Mouse (Mus musculus) kidney, postnatal 25 days (tissue): ENCODE measurements around the gene Gm43951.
A peak's percentile ranks its signal among the peaks of the same experiment; 100 is the strongest.

Experiments used
- DNase-seq, 2 experiments: peaks; one replicate each; pipeline ENCODE4 v3.0.0; 2021; ENCODE audit warnings: mixed read lengths in 2 of 2

The Gm43951 gene

GRCm38 (mm10) chr11:72206341-72207203, at the start of gene Gm43951:
Gene Gm43951, minus strand, starts transcription at chr11:72206840.
- DNase-seq, result peak; percentile 13 to 57

- DNase-seq, result no peak
Observed at GRCm38 (mm10) chr11:72256441-72256840, 49.8 kb upstream of the Gm43951 start.

GRCm38 (mm10) chr11:72255629-72256028, 49.0 kb upstream of the Gm43951 start:
- DNase-seq, result no peak

GRCm38 (mm10) chr11:72245196-72245753, 38.6 kb upstream of the Gm43951 start:
- no peak for DNase-seq

- DNase-seq, result peak in 1 of 2 experiments; percentile 31
Observed at GRCm38 (mm10) chr11:72240062-72240860, 33.6 kb upstream of the Gm43951 start.

GRCm38 (mm10) chr11:72234013-72234412, 27.4 kb upstream of the Gm43951 start:
- peak in 1 of 2 experiments; percentile 33 for DNase-seq

- no peak for DNase-seq
Observed at GRCm38 (mm10) chr11:72232991-72233390, 26.4 kb upstream of the Gm43951 start.

GRCm38 (mm10) chr11:72232068-72232467, 25.4 kb upstream of the Gm43951 start:
- no peak for DNase-seq

- peak in 1 of 2 experiments; percentile 17 for DNase-seq
Observed at GRCm38 (mm10) chr11:72228513-72228912, 21.9 kb upstream of the Gm43951 start.

GRCm38 (mm10) chr11:72226901-72227300, 20.3 kb upstream of the Gm43951 start:
- DNase-seq, result peak in 1 of 2 experiments; percentile 25

- DNase-seq, result peak; percentile 24 to 40
Observed at GRCm38 (mm10) chr11:72226020-72226791, 19.6 kb upstream of the Gm43951 start.

GRCm38 (mm10) chr11:72224865-72225264, 18.2 kb upstream of the Gm43951 start:
- DNase-seq, result peak; percentile 73 to 88

GRCm38 (mm10) chr11:72223414-72223813, 16.8 kb upstream of the Gm43951 start:
- peak in 1 of 2 experiments; percentile 6 for DNase-seq

GRCm38 (mm10) chr11:72221278-72221677, 14.6 kb upstream of the Gm43951 start:
- DNase-seq, result peak; percentile 70 to 80

GRCm38 (mm10) chr11:72217116-72217515, 10.5 kb upstream of the Gm43951 start:
- DNase-seq, result peak in 1 of 2 experiments; percentile 19

GRCm38 (mm10) chr11:72215410-72215797, 8.8 kb upstream of the Gm43951 start, which contains the start of gene Med31:
Gene Med31, minus strand, starts transcription at chr11:72215592.
- peak; percentile 92 to 96 for DNase-seq

- DNase-seq, result peak; percentile 97 to 98
Observed at GRCm38 (mm10) chr11:72214591-72215409, 8.2 kb upstream of the Gm43951 start.

- DNase-seq, result peak; percentile 52 to 75
Observed at GRCm38 (mm10) chr11:72207834-72208377, 1.3 kb upstream of the Gm43951 start.

GRCm38 (mm10) chr11:72207204-72207833, 679 bp upstream of the Gm43951 start, which contains the start of the genes 4933427D14Rik and Txndc17:
Gene 4933427D14Rik, minus strand, starts transcription at chr11:72207459.
Gene Txndc17, plus strand, starts transcription at chr11:72207547.
- peak; percentile 93 to 95 for DNase-seq

- peak in 1 of 2 experiments; percentile 38 for DNase-seq
Observed at GRCm38 (mm10) chr11:72205256-72205655, 1.4 kb downstream of the Gm43951 start.
